Mouse (Mus musculus): Measurements from ENCODE around the gene Sgms2. TPM values are rescaled to one million over a fixed set of nuclear protein-coding genes. Genes with fewer than 3 reads are reported as not detected.
A peak's percentile ranks its signal among the peaks of the same experiment; 100 is the strongest.

Gene Sgms2
- polyA plus RNA-seq, 1 experiment: 4.9 TPM

DNA sequence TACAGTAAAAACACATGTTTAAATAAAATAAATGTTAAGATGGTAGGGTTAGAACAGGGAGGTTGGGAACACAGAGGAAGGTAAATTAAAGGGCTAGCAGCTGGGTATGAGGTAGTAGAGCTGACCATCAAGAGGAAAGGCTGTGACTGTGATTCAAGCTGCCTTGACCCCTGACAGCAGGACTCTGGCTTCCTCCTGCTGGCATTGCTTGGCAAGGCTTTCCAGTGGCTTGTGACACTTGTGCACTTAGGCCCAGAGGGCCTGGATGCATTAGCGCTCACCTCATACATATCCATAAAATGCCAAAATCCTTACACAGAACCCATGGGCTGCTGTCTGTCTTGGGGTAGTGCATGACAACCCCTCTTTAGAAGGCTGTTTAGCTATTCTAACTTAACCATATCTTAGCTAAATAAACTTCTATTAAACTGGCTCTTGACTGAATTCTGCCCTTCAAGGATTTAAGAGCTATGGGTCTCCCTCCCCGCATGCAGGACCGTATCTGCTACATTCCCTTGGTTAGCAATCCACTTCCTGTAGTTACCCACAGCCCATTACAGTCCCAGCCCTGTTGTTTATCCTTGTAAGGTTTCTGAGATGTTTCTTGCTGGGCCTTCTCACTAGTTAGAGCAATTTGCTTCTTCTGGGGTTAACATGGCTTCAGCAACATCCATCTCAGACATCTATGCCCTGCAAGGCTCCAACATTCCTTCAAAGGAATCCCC, 25.5 kb downstream of the Sgms2 start:
- Histone ChIP-seq H3K4me3 (ENCODE audit: low read depth, low read length) (no peak overlapping the region), H3K27me3 (ENCODE audit: control insufficient read depth, insufficient read depth, low read length) (no peaks in the 10 kb centered on the region), H3K4me1 (ENCODE audit: control insufficient read depth, insufficient read depth, insufficient read length, low read length) (no peaks in the 10 kb centered on the region), H3K36me3 (ENCODE audit: control insufficient read depth, insufficient read depth, low read length) (no peaks in the 10 kb centered on the region), H3K27ac (ENCODE audit: insufficient read depth, low read depth, low read length) (no peak overlapping the region)
- WGBS: 79% methylated on average over 3 of the region's 3 CpGs
- TF ChIP-seq POLR2A (IDR thresholded peaks at IDR 0.05; ENCODE audit: low read depth, low read length) (no peak), CTCF (IDR thresholded peaks at IDR 0.05; ENCODE audit: extremely low read depth, insufficient read length, insufficient replicate concordance, low read depth, low read length) (no peak)

DNA sequence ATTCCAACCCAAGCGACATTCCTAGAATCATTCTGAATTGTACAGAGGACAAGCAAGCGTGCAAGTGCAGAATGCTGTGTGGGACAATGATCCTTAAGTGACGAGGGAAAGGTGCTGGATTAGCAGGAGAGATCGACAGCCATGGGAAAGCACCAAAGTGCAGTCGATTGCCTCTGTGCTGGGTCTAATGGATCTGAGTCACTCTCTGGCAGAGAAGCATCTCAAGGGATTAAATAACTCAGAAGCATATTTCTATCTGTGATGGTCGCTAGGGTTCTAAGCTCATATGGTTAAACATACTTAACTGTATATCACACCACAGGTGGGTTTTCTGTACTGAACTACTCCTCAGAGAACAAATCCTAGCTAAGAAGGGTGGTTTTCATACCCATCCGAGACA, 118.2 kb downstream of the Sgms2 start:
- Histone ChIP-seq H3K4me3 (ENCODE audit: low read depth, low read length) (no peak overlapping the region), H3K27ac (ENCODE audit: insufficient read depth, low read depth, low read length) (no peak overlapping the region)
- 88% methylated on average over 7 of the region's 7 CpGs for whole genome bisulfite sequencing

DNA sequence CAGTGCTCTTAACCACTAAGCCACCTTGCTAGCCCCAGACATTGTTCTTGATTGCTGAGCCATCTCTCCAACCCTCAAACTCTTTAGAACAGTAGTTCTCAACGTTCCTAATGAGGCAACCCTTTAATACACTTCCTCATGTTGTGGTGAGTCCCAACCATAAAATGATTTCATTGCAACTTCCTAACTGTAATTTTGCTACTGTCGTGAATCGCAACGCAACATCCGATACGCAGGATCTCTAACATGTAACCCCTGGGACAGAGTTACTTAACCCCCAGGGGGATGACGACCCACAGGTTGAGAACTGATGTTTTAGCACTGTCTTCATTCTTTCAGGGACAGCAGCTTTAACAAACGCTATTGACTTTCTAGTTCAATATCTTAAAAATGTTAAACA, 122.5 kb downstream of the Sgms2 start:
- H3K4me1 ChIP-seq (ENCODE audit: control insufficient read depth, insufficient read depth, insufficient read length, low read length): peaks cover 3% of the 10 kb centered on the region
- no peaks in the 10 kb centered on the region for H3K27me3 ChIP-seq (ENCODE audit: control insufficient read depth, insufficient read depth, low read length)
- no peak overlapping the region for H3K27ac ChIP-seq (ENCODE audit: insufficient read depth, low read depth, low read length)
- no peaks in the 10 kb centered on the region; the same call in 1 of the 2 replicates for H3K36me3 ChIP-seq (ENCODE audit: control insufficient read depth, insufficient read depth, low read length)
- no peak overlapping the region for H3K4me3 ChIP-seq (ENCODE audit: low read depth, low read length)
- no peak for TF ChIP-seq CTCF (IDR thresholded peaks at IDR 0.05; ENCODE audit: extremely low read depth, insufficient read length, insufficient replicate concordance, low read depth, low read length)
- TF ChIP-seq POLR2A (IDR thresholded peaks at IDR 0.05; ENCODE audit: low read depth, low read length): no peak
- WGBS: 84% methylated on average over 8 of the region's 8 CpGs

More for the DNA sequence above, 118.2 kb downstream of the Sgms2 start:
- no peak for TF ChIP-seq CTCF (IDR thresholded peaks at IDR 0.05; ENCODE audit: extremely low read depth, insufficient read length, insufficient replicate concordance, low read depth, low read length)
- no peak for TF ChIP-seq POLR2A (IDR thresholded peaks at IDR 0.05; ENCODE audit: low read depth, low read length)
- H3K36me3 ChIP-seq (ENCODE audit: control insufficient read depth, insufficient read depth, low read length): no peaks in the 10 kb centered on the region; the same call in 1 of the 2 replicates
- H3K4me1 ChIP-seq (ENCODE audit: control insufficient read depth, insufficient read depth, insufficient read length, low read length): no peaks in the 10 kb centered on the region
- H3K27me3 ChIP-seq (ENCODE audit: control insufficient read depth, insufficient read depth, low read length): no peaks in the 10 kb centered on the region

DNA sequence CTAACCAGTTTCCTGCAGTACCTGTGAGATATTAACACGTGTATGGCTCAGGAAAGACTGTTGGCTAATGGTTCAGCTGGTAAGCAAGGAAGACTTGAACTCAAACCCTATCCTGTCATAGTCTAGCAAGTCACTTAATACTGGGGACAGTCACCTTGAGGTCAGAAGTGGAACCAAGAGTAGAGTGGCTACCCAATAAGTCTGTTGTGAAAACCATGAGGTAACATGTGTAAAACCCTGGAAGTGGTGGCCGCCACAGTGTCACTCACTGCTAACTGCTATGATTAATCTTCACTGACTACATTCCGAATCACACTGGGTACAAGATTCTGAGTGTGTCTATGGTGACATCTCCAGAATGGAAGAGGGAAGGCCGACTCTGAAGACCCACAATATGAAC, 123.8 kb downstream of the Sgms2 start:
- Histone ChIP-seq H3K4me3 (ENCODE audit: low read depth, low read length) (no peak overlapping the region), H3K27me3 (ENCODE audit: control insufficient read depth, insufficient read depth, low read length) (no peaks in the 10 kb centered on the region), H3K27ac (ENCODE audit: insufficient read depth, low read depth, low read length) (no peak overlapping the region), H3K4me1 (ENCODE audit: control insufficient read depth, insufficient read depth, insufficient read length, low read length) (peaks cover 9% of the 10 kb centered on the region), H3K36me3 (ENCODE audit: control insufficient read depth, insufficient read depth, low read length) (no peaks in the 10 kb centered on the region)
- no peak for TF ChIP-seq CTCF (IDR thresholded peaks at IDR 0.05; ENCODE audit: extremely low read depth, insufficient read length, insufficient replicate concordance, low read depth, low read length)
- 81% methylated on average over 4 of the region's 4 CpGs for WGBS

DNA sequence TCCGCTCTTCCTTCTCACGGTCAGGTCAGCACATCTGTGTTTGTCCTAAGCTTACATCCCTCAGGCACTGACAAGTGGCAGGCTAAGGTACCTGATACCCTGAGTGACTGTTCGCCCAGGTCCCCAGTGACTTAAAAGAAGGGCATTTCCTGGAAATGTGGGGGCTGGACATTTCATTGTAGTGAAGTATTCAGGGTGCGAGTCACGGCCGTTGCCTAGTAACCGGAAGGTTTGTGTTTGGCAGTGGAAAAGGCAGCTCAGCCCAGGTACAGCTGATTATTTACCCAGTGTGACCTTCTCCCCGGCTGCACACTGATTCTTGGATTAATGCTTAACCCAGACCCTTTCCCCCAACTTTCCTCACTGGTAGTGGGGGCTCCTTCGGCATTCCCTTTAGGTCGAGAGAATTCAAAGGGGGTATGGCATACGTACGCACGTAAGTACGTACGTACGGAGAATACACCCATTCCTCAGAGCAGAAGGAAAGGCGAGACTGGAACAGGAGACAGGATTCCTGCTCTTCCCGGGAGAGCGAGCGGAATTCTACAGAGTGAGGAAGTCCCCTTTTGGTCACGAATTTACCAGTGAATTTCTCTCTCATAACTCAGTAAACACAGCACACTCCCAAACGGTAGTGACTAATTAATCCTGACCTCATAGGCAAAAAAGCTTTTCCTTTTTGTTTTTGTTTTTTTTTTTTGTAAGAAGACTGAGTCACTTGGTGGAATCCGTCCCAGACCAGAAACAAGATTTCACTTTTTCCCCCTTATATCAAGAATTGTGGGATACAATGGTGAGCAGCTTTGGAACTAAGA, 126.4 kb downstream of the Sgms2 start:
- Histone ChIP-seq H3K4me1 (ENCODE audit: control insufficient read depth, insufficient read depth, insufficient read length, low read length) (peaks cover 9% of the 10 kb centered on the region), H3K27ac (ENCODE audit: insufficient read depth, low read depth, low read length) (peak overlapping the region; percentile 77), H3K36me3 (ENCODE audit: control insufficient read depth, insufficient read depth, low read length) (no peaks in the 10 kb centered on the region), H3K27me3 (ENCODE audit: control insufficient read depth, insufficient read depth, low read length) (no peaks in the 10 kb centered on the region), H3K4me3 (ENCODE audit: low read depth, low read length) (peak overlapping the region; percentile 29)
- TF ChIP-seq CTCF (IDR thresholded peaks at IDR 0.05; ENCODE audit: extremely low read depth, insufficient read length, insufficient replicate concordance, low read depth, low read length): no peak
- TF ChIP-seq POLR2A (IDR thresholded peaks at IDR 0.05; ENCODE audit: low read depth, low read length): no peak
- WGBS: 23% methylated on average over 23 of the region's 23 CpGs

DNA sequence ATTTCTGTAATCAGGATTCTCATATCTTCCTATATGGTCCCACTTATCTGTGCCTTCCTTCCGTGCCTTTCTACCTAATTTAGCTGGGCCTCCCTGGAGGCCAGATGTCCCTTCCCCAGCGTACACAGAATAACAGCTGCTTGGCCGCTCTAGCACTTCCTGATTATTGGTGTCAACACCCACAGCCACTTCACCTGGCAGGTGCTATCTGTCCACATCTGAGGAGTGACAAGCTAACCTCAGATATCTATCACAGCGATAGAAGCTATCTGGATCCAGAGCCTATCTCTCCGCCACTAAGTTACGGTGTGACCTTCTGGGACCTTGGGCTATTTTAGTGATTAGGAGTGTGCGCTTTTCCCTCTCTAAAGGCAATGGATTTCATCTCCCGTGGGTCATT, 127.0 kb downstream of the Sgms2 start:
- Histone ChIP-seq H3K27ac (ENCODE audit: insufficient read depth, low read depth, low read length) (peak overlapping the region; percentile 77), H3K4me3 (ENCODE audit: low read depth, low read length) (peak overlapping the region; percentile 29), H3K4me1 (ENCODE audit: control insufficient read depth, insufficient read depth, insufficient read length, low read length) (peaks cover 9% of the 10 kb centered on the region), H3K36me3 (ENCODE audit: control insufficient read depth, insufficient read depth, low read length) (no peaks in the 10 kb centered on the region), H3K27me3 (ENCODE audit: control insufficient read depth, insufficient read depth, low read length) (no peaks in the 10 kb centered on the region)
- WGBS: 21% methylated on average over 8 of the region's 8 CpGs
- no peak for TF ChIP-seq POLR2A (IDR thresholded peaks at IDR 0.05; ENCODE audit: low read depth, low read length)
- TF ChIP-seq CTCF (IDR thresholded peaks at IDR 0.05; ENCODE audit: extremely low read depth, insufficient read length, insufficient replicate concordance, low read depth, low read length): no peak

DNA sequence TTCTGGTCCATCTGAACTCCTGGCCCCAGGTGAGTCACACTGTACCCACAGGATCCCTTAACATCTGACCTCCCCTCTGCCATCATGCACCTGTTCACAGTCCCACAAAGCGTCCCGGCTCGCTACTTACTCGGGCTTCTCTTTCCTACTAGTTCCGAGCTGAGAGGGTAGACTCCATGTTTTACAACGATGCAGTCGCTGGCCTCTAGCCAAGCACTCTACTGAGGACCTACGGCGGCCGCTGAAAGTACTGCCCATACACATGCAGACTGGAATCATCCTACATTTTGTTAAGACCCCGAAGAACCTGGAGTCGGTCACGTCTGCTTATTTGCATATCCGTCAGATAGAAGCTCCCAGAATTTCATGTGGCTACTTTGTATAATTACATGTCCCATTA, 127.6 kb downstream of the Sgms2 start:
- H3K36me3 ChIP-seq (ENCODE audit: control insufficient read depth, insufficient read depth, low read length): no peaks in the 10 kb centered on the region
- 30% methylated on average over 14 of the region's 14 CpGs for WGBS
- no peak overlapping the region for H3K27ac ChIP-seq (ENCODE audit: insufficient read depth, low read depth, low read length)

More for the DNA sequence above, 127.6 kb downstream of the Sgms2 start:
- H3K4me1 ChIP-seq (ENCODE audit: control insufficient read depth, insufficient read depth, insufficient read length, low read length): peaks cover 9% of the 10 kb centered on the region
- H3K4me3 ChIP-seq (ENCODE audit: low read depth, low read length): no peak overlapping the region
- H3K27me3 ChIP-seq (ENCODE audit: control insufficient read depth, insufficient read depth, low read length): no peaks in the 10 kb centered on the region
- no peak for TF ChIP-seq CTCF (IDR thresholded peaks at IDR 0.05; ENCODE audit: extremely low read depth, insufficient read length, insufficient replicate concordance, low read depth, low read length)
